Mouse (Mus musculus) left cerebral cortex, adult 6 months (tissue): ENCODE measurements around the gene Adam8. TPM values are rescaled to one million over a fixed set of nuclear protein-coding genes. Genes with fewer than 3 reads are reported as not detected.

Experiments
- long read RNA-seq, 2 experiments: library from polyadenylated mRNA; unstranded; transcript quantifications; one replicate each; pipeline ENCODE4 v2.0.0; 2019 to 2020
- polyA plus RNA-seq: library from polyadenylated mRNA; unstranded; fragments of <200 nt; fragmentation: Nextera tagmentation; gene quantifications from 2 replicates; pipeline ENCODE4 v1.2.3, GENCODE M21; 2021

The Adam8 gene
- polyA plus RNA-seq = 0.46 and 0.47 TPM in 2 replicates
- long read RNA-seq, experiment 1, partial matches to known transcripts = 2 of 4 reads
- long read RNA-seq, experiment 1, other reads (novel, unspliced or antisense) = 2 of 4 reads
- long read RNA-seq, experiment 2 = 0 reads

DNA sequence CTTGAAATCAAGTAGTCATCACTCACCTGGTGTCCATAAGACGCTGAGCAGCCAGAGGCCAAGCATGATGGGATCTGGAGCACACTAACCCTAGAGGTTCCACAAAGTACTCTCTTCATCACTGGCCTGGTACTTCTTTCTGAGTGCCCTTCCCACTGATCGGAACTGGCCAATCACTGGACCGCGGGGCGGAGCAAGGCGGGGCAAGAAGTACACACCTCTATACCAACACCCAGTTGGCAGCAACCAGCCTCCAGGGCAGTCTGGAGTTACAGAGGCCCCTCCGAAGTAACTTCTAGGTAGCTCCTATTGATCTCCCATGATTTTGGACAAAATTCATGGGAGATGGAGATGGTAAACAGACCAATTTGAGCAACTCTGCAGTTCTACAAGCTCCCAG, at the start of gene Adam8:
Gene Adam8 (minus strand): TSS at position 157 of the 400 bp plus-strand sequence.

DNA sequence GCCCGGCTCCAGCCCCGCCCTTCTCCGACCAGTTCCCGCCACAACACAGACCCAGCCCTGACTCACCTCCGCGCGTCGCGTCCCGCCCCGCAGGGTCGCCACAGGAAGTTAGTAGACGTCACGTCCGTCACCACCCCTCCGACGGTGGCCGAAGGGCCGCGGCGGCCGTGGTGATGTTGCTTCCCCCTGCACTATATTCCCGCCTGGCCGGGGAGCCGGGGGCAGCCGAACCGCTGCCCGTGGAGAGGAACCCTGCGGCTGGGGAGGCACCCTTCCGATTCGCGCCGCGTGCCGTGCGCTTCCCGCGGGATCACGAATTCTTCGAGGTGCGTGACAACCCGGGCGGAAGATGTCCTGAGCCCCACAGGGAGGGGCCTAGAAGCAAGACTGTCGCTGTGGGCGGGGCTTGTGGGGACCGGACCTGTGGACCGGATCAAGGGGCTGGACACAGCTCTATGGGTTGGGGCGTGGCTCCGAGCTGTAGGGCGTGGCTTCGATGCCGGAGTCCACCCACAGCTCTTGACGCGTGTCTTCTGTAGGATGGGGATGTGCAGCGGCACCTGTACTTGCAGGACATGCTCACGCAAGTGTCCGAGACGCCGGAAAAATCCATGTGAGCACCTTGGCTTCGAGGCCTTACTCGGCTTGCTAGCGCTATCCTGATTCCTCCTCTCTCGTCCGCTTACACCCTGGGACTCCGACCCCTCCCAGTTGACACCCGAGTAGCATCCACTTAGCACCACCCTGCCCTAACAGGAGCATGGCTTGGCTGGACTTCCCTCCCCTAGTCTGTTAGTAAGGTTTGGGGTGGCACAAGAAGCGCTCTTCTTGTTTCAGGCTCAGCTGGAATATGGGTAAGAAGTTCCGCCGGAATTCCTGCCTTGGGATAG, 44.2 kb upstream of the Adam8 start, which contains the start of the genes Zfp511 and Tubgcp2:
Gene Zfp511 (plus strand): TSS at position 111 of the 890 bp plus-strand sequence.
Gene Tubgcp2 (minus strand): TSS at position 389 of the 890 bp plus-strand sequence.

DNA sequence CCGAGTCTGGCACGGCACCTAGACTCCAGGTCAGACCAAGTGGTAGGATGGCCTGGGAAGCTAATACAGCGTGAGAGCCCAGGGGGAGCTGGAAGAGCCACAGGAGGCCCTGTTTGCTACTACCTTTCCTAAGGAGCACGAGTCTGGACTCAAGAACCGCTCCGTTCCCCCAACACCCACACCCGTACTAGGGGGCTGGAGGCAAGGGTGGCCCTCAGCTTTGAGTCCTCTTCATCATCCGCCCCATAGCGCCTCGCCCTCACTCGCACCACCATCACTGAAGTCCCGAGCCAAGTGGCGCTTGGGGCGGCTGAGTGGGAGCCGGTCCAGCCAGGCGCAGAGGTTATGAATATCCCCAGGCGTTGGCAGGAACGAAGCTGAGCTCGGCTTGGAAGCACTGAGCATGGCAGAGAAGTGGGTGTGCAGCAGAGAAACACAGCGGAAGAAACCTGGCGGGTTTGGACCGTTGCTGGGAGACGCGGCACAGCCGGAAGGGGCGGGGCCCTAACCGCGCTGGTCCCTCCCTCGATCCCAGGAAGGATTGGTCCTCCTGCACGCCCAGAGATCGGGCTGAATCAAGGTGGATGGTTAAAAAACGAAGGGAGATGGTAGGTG, 14.0 kb downstream of the Adam8 start, which contains the start of gene 6430531B16Rik:
Gene 6430531B16Rik (minus strand): TSS at position 478 of the 615 bp plus-strand sequence.

DNA sequence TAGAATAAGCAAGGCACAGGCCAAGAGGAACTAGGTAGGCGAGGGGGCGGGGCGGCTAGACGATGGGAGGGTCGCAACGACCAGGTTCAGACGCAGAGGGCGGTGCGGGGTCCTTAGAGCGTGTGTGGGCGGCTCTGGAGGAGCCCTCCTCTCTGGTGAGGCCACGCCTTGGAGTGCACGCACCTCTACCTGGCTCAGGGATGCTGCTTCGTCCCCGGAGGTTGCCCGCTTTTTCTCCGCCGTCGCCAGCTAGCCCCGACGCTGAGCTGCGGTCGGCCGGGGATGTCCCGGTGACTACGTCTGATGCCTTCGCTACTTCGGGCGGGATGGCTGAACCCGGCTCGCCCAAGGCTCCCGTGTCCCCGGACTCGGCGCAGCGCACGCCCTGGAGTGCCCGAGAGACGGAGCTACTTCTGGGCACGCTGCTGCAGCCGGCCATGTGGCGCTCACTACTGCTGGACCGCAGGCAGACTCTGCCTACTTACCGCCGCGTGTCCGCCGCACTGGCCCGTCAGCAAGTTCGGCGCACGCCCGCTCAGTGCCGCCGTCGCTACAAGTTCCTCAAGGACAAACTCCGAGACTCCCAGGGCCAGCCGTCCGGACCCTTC, 48.6 kb downstream of the Adam8 start, which contains the start of gene Utf1:
Gene Utf1 (plus strand): TSS at position 116 of the 608 bp plus-strand sequence.

Other genes with a start within 250 kb of the Adam8 start
- 37.3 and 53.9 TPM in 2 replicates for gene Adgra1, start 158.4 kb downstream of the Adam8 start, polyA plus RNA-seq
- gene Kndc1, start 97.9 kb downstream of the Adam8 start, polyA plus RNA-seq = 14.1 and 22.4 TPM in 2 replicates
- gene Utf1, start 48.8 kb downstream of the Adam8 start, polyA plus RNA-seq = not detected in 2 replicates
- gene 6430531B16Rik, start 13.8 kb downstream of the Adam8 start, polyA plus RNA-seq = 0.82 and 1.3 TPM in 2 replicates
- gene Zfp511, start 43.8 kb upstream of the Adam8 start, polyA plus RNA-seq = 36.5 and 53.0 TPM in 2 replicates
- gene Tubgcp2, start 44.1 kb upstream of the Adam8 start, polyA plus RNA-seq = 22.3 and 31.9 TPM in 2 replicates
- not detected in 2 replicates for gene Msx3, start 56.5 kb upstream of the Adam8 start, polyA plus RNA-seq
- gene Caly, start 90.0 kb upstream of the Adam8 start, polyA plus RNA-seq = 444 and 556 TPM in 2 replicates
- gene Prap1, start 100.8 kb upstream of the Adam8 start, polyA plus RNA-seq = not detected in 2 replicates
- 114 and 131 TPM in 2 replicates for gene Fuom, start 109.9 kb upstream of the Adam8 start, polyA plus RNA-seq
- 4.3 and 5.1 TPM in 2 replicates for gene Paox, start 123.2 kb upstream of the Adam8 start, polyA plus RNA-seq
- 107 and 129 TPM in 2 replicates for gene Echs1, start 123.9 kb upstream of the Adam8 start, polyA plus RNA-seq
- 35.5 and 55.8 TPM in 2 replicates for gene Mtg1, start 145.0 kb upstream of the Adam8 start, polyA plus RNA-seq
- gene Sprn, start 162.3 kb upstream of the Adam8 start, polyA plus RNA-seq = 53.6 and 65.3 TPM in 2 replicates
- not detected in 2 replicates for gene Olfr522, start 172.2 kb upstream of the Adam8 start, polyA plus RNA-seq
- not detected in 2 replicates for gene Olfr523, start 180.7 kb upstream of the Adam8 start, polyA plus RNA-seq
- not detected in 2 replicates for gene Olfr524, start 213.4 kb upstream of the Adam8 start, polyA plus RNA-seq
- not detected in 2 replicates for gene Cd163l1, start 225.7 kb upstream of the Adam8 start, polyA plus RNA-seq